Mouse (Mus musculus) c-Kit-positive CD71-negative TER-119-negative erythroid progenitor cells, embryonic 14.5 days (primary cell): ENCODE results near the gene Zfp426.

Experiments used
- DNase-seq: peaks from one replicate; pipeline ENCODE4 v3.0.0-alpha.2; 2013; ENCODE audit warnings: low read depth

The Zfp426 gene

DNA sequence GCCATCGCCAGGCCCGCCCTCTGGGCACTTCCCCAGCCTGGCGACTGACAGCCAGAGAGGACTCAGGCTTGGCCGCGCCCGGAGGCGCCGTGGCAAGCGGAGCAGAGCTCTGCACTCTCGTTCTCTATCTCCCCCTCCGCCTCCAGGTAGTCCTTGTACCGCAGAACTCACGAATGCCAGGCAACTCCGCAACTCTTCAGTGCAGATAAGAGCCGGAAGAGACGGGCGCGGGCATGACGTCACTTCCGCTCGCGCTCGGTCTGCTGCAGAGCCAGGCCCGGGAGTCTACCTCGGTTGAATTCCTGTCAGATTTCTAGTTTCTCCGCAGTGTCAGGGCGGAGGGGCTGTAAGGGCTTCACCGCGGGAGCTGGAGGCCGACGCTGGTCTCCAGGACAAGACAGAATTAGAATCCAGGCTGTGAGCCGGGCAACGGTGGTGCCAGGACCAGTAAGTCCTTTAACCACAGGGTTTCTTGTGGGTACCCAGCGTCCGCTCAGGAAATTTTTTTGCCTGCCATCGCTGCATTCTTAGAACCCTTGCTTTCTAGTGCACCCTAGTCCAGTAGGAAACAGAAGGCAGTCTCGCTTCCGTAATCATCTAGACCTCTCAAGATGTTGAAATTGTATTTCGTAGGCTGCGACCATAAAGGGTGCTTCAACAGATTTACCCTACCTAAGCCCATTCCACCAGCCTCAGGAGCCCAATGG is at the start of gene Zfp426:
Zfp426 (minus strand) TSS at position 220 of the 707 bp plus-strand sequence.
- DNase-seq = peak; percentile 83

DNA sequence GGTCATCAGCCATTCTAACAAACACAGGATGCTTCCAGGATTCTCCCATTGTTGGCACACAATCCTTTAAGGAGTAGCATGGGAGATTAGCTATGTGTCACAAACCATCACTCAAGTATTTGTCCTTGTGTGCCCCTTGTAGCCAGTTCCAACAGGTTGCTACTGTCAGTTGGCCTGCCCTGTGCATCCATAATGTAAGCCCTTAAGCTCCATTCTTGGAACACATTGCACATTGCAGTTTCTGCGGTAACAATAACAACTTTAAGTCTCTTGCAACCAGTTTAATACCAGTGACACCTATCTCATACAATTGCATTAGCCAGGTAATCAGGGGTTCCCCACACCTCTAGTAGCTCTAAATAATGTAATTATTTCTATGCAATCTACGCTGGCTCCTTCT is 44.1 kb upstream of the Zfp426 start:
- no peak for DNase-seq

DNA sequence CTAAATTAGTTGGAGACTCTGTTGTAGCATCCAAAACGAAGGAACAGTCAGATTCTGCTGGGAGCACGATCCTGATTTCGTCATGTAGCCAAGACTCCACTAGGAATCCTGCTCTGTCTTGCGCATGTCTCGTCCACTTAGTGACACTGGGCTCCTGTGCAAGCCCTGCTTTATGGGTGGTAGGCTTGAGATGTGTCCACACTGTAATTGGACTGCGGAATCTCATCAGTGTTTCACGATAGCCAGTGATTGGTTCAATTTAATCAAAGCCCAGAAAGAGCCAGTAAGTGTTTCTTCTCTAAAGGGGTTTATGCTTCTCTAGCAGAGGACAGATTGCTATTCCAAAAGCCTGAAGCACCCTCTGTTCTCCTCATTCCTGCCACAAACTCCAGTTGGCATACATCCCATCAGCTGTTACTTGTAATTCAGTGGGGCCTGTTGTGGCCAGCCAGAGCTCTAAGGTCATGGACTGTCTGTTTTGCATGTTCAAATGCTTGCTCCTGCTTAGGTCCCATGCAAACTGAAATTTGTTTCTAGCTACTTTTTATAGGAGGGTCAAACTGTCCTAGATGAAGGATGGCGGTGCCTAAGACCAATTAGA is 41.9 kb upstream of the Zfp426 start:
- no peak for DNase-seq

DNA sequence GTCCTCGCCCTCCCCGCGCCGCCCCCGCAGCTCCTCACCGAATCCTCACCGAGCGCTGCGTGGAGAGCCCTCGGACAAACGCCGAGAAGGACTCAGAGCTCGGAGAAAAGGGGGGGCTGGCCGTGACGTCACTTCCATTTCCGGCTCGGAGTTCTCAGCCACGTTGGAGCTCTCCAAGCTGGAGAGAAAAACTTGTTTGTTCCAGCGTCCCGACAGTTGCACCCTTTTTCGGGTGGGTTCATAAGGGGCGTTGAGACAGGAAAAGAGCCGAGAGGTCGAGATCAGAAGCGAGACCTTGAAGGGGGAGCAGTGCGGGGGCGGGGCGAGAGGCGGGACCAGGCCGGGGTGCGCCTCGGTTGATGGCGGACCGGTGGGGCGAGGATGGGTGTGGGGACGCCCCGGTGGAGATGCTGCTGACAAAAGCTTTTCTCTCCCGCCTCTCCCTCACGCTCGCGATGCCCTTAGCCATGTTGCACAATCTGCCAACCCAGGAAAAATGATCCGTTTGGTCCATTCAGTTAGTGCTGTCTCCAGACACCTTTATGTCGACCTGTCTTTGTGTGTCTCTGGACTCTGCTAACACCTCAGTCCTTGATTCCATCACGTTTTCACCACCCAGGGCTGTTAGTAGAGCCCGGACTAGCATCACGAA is 28.9 kb upstream of the Zfp426 start, which contains the start of gene Zfp266:
Zfp266 (minus strand) TSS at position 112 of the 652 bp plus-strand sequence.
- peak; percentile 82 for DNase-seq

DNA sequence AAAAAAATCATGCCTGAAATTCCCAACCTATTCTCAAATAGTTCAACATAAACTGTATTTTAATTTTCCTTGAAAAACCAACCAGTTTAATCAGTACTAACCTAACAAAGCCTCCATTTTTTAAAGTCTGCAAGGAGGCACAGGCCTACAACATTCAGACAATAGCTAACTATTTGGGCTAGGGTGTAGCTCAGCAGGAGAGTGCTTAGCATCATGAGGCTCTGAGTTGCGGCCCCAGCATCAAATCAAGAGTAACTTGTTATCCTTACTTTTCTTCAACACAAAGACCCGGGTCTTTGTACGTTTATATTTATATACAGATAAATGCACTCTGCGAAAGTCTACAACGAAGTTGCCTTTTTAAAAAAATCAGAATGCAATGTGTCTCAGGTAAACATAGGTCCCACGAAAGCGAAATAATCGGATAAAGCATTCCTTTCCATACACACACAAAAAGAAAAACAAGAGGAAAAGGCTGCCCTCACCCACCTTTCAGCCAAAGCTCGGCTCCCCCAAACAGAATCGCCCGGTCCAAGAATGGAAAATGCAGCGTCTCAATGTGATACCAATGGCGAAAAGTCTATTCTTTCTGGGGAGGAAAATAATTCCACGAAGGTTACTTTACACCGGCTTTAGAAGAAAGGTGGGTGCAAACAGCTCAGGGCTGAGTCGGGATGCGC is 28.1 kb upstream of the Zfp426 start:
- DNase-seq = no peak

DNA sequence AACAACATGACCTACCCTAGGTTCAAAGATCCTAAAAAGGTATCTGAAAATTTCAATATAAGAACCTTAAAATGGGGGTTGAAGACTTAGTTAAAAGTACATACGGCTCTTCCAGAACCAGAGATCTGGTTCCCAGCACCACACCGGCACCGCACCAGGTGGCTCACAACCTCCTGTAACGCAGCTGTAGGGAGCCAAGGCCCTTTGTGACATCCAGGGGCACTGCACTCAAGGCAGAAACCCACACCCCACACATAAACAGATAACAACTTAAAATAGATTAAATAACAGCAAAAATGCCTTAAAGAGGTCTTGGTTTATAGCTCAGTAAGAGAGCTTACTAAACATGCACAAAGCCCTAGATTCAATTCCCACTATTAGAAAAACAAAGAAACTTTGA is 27.4 kb upstream of the Zfp426 start:
- DNase-seq = no peak

DNA sequence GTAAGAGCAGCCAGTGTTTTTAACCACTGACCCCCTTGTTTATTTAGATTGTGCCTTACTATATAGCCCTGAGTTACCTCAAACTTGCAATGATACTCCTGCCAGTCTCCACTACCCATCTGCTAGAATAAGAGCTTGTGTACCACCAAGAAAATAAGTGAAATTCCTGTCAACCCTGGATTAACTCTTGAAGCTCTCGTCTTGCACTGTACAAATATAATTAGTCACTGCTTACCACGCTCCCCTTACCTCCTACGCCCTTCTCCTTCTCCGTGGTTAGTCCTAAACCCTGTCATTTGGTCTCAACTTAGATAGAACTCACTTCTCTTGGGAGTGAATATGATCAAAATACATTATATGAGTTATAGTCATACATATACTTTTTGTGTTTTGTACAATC is 26.2 kb upstream of the Zfp426 start:
- DNase-seq = no peak

DNA sequence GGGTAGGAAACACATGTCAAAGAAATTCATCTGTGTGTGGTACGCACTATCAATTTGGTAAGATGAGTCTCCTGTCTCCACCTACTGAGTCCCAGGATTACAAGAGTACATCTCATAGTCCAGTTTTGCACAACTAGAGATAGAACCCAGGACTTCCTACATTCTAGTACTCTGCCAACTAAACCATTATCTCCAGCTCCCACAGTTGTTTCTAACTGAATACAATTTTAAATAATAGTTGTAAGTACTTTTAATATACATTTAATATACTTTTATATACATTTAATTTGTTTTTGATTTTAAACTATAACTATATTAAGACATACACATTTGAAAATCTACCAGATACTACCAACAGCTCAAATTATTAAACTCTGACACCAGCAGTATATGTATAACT is 25.2 kb upstream of the Zfp426 start:
- DNase-seq = no peak

DNA sequence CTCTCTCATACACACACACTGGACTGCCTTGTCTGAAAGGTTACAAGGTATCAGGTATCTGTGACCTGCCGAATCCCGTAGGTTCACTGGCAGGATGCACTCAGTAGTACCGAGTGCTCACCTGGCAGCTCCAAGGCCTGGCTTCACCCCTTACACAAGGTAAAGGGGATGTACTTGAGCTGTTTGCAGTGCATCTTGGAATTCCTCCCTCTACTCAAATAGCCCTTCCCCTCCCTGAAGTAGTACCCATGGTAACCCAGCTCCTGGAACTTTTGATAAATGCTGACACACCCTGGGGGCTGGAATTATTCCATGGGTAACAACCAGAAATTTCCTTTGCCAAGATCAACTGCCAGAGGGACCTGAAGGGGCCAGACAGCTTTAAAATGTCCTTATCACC is 21.5 kb upstream of the Zfp426 start:
- no peak for DNase-seq

DNA sequence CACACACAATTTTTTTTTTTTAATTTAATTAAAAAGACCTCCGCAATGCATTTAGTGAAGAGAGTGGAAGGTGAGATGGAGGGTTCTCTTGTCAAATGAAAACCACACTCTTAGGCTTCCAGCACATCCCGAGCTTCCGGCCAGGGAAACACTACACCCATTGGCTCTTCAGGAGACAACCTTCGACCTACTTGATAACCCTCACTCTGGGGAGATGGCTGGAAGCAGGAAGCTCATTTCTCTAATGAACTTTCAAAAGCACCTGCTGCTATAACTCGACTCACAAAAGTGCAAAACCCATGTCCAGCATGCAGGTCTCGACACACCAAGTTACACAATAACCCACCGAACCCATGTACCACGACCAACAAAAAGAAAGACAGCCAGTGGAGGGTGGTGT is 20.2 kb upstream of the Zfp426 start:
- no peak for DNase-seq

DNA sequence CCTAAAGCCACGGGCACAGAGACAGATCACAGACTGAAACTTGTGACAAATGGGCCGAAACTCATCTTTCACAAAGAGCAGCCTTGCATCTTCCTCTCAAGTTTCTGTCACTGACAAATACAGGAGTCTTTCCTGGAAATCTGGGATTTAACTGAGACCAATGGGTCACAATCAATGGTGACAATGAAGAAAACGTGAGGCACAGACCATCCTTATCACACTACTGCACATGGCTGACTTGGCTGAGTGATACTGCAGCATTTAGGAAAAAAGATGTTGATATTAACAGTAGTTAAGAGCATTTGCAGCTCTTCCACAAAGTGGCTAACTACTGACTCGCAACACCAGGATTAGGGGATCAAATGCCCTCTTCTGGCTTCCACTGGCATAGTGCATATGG is 19.1 kb upstream of the Zfp426 start:
- DNase-seq = no peak

DNA sequence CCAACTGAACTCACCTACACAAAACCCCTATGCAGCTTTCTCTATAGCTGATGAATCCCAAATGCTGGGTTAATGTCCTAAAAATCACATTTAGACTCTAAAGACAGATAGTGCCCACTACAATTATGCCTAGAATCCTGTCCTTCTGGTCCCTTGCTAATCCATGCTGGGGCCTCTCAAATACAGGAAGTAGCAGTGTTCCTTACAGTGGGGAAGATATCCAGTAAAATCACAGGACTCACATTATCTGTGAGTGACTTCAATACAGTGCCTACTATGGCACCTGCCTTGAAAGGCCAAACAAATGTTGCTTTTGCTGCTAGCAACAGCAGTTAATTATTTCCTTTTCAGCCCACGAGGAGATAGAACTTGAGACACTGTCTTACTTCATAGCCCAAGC is 17.8 kb upstream of the Zfp426 start:
- DNase-seq = no peak

DNA sequence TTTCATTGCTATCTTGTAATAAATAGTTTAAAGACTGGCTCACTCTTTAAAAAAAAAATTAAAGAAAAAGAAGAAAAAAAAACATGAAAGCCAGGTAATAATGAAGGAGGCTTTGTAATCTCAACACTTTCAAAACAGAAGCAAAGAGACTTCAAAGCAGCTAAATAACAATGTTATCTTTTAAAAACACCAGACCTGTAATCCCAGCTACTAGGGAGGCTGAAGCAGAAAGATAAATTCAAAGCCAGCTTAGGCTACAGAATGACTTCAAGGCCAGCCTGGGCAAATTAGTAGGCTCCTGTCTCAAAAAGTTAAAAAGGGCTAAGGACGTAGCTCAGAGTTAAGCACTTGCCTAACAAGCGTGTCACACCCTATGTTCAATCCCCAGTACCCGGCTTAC is 17.1 kb upstream of the Zfp426 start:
- no peak for DNase-seq

DNA sequence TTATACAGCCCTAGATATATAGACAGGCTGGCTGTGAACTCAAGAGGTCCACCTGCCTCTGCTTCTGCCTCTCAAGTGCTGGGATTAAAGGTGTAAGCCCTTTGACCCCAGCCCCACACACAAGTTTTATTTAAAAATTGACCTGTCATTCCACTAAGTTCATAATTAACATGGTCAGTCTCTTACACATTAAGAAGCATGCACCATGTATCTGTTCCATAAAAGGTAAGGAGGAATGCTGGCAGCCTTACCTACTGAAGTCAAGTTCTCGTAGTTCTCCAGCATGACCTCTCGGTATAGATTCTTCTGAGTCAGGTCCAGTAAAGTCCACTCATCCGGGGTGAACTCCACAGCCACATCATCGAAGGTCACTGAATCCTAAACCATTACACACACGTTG is 12.3 kb upstream of the Zfp426 start:
- DNase-seq = no peak

DNA sequence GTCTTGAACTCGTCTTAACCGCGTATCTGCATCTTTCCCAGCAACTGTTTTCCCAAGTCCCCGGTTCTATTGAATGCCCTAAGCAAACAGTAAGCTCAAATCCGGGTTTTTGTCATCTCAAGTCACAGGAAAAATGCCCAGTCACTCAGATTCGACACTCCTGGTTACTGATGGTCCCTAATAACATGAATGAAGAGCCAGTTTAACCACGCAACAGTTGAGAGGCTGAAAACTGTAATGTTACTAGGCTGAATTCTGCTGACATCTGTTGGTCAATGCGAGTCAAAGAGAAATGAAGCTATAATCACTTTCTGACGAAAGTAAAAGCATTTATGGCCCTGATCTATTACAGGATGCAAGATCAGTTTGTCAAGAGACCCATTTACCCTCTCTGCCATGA is 735 bp upstream of the Zfp426 start:
- peak; percentile 18 for DNase-seq

DNA sequence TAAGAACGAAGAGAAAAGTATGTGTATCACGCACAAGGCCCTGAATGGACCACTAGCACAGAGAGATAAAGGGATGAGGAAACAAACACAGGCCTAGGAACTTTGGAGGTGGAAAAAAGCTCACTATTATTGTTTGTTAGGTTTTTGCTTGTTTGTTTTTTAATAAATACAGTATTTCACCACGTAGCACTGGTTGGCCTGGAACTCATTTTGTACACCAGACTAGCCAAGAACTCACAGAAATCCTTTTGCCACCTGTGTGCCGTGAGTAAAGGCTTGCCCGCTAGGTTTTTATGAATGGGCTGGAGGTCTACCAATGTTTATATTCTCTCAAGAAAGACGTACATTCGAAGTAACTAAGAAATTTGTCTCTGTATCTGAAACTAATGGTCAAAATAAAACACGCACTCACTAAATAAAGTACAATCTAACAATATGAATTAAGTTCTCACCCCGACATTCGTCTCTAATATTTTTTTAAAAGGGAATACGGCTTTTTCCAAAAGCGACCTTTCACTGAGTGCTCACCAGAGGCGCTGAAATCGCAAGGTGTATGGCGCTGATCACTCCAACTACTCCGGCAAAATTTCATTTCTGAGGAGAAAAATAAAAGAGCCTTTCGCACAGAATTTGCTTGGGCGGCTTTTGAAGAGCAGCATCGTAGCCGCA is 554 bp downstream of the Zfp426 start:
- no peak for DNase-seq

DNA sequence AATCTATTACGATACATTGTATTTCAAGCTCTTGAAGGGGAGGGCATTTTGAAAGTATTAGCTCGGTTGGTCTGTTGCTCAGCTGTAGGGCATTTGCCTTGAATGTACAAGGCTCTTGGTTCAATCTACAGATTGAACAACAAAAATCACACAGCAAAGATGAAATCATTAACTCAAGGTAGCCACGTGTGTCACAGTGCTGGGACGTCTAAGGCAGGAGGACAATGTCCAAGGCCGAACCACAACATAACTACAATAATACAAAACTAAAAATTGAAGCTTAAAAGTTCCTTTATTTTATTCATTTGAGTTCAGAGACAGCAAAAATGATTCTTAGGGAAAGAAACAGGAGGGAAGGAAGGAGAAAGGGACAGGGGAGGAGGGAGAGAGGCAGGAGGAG is 3.0 kb downstream of the Zfp426 start:
- DNase-seq = no peak

DNA sequence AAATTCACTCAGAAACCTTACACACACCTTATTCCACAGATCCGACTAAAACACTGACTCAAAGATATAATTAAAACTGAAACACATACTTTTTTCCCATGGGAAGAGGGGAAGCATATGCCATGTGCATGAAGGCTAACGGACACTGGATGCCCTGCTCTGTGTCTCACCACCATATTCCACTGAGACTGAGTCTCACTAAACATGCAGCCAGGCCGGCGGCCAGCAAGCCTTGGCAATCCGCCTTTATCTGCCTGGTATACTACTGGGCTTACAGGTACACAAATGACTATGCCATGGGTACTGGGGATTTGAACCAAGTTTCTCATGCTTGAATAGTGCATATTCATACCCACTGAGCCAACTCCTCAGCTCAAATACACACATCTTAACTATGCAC is 13.2 kb downstream of the Zfp426 start:
- no peak for DNase-seq

DNA sequence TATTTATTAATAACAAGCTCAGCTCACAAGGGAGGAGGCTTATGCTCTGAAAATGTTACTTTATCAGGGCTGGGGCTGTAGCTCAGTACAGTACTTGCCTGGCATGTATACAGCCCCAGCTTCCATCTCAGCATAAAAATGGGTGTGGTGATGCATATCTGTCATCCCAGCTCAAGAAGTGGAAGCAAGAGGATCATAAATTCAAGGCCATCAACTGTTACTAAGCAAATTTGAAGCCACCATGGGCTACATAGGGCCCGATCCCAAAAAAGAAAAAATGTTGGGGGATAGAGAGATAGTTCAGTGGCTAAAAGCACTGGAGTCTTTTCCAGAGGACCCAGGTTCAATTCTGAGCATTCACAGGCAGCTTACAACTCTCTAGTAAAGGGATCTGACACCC is 15.9 kb downstream of the Zfp426 start:
- DNase-seq = no peak

DNA sequence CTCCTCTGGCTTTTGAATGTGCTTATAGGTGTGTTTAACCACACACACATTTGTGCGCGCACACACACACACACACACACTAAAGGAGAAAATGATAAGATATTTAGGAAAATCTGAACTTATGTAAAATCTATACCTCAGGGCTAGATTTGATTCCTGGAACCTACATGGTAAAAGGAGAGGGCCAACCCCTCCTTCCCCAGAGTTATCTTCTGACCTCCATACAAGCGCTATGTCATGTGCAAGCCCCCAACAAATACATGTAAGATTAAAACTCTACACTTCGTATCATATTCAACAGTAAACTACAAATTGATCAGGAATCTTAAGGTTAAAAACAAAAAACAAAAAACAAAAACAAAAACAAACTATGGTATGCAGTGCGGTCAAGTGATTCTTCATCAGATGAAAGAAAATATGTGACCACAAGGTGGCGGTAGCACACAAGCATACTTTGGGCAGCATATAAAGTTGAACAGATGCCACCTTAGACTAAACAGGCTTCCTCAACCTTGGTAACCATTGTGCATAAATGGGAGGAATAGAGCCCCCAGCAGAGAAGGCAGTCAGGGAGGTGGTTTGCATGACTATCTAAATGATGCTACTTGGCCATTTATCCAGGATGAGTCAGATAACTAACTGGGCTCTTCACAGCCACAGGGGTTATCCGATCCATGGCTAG is 25.6 kb downstream of the Zfp426 start:
- peak; percentile 71 for DNase-seq

DNA sequence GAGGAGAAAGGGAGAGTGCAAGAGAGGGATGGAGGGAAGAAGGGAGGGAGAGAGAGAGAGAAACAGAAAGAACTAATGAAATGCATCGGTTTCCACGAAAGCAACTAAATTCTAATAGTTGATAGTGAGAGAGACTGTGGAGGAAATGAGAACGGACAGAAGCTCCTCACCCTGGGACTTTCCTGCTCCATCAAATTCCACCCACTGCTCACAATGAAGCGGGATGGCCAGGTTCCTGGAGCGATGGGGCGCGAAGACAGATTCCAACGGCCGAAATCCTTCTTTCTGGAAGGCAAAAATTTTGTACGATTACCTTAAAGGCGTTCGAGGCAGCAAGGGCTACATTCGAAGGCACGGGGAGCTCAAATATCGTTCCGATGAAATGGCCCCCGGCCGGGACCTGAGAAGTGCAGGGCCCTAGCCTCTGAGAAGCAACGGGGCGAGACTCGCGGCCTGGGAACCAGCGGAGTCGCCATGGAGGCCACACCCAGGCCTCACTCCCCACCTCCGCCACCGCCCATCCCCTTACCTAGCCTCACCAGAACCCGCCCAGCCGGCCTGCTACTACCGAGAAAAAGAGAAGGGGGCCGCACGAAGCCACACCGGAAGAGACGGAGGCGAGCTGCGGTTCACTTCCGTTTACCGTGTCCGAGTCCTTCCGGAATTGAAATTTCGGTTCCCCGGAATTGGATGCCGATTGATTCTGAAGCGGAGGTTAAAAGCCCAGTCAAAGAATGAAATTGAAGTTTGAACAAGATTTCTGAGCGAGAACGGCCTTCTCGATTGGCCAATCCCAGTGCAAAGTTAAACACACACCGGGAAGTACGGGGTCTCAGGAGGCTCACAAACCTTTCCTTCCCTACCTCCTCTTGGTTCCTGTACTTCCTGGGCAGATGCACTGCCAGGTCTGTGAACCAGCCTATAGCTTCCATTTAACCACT is 32.9 kb downstream of the Zfp426 start, which contains the start of gene Zfp26:
Zfp26 (minus strand) TSS at position 786 of the 941 bp plus-strand sequence.
- peak; percentile 68 for DNase-seq
